Mouse (Mus musculus) embryonic fibroblast, embryonic 13.5 days (primary cell): ENCODE results near the gene Mmrn1. TPM values are rescaled to one million over a fixed set of nuclear protein-coding genes. Genes with fewer than 3 reads are reported as not detected.

Source experiments
- H3K27ac ChIP-seq: 2 replicates; pipeline ENCODE4 v1.5.1; 2012; ENCODE audit warnings: low read length, control low read depth, inconsistent platforms; ENCODE audit not compliant: insufficient read depth
- H3K4me1 ChIP-seq: 2 replicates; pipeline ENCODE4 v1.6.1; 2011; ENCODE audit warnings: low read length; ENCODE audit not compliant: control insufficient read depth, insufficient read depth
- H3K4me3 ChIP-seq: 2 replicates; pipeline ENCODE4 v1.5.1; 2011; ENCODE audit warnings: mild to moderate bottlenecking, control low read depth, low read length; ENCODE audit not compliant: insufficient read depth
- CTCF ChIP-seq: IDR thresholded peaks from 2 replicates; pipeline ENCODE4 v1.5.1; 2011; ENCODE audit warnings: mild to moderate bottlenecking, control low read depth, low read length, moderate library complexity, borderline replicate concordance; ENCODE audit not compliant: insufficient read depth
- POLR2A ChIP-seq: IDR thresholded peaks from 2 replicates; pipeline ENCODE4 v1.6.1; 2011; ENCODE audit warnings: low read depth, mild to moderate bottlenecking, control low read depth, low read length, moderate library complexity
- polyA plus RNA-seq: library from polyadenylated mRNA; stranded (reverse); fragments of >200 nt; gene quantifications from 2 replicates; pipeline ENCODE4 v1.2.4, GENCODE M21; 2011; ENCODE audit warnings: low read depth; ENCODE audit not compliant: missing spikeins, insufficient read length

Gene Mmrn1
- polyA plus RNA-seq, 1 experiment, result not detected

GRCm38 (mm10) chr6:60987804-60988203 lies 63.0 kb downstream of the Mmrn1 start:
- H3K4me3 ChIP-seq, result no peak overlapping the region
- no peaks in the 10 kb centered on the region for H3K4me1 ChIP-seq
- TF ChIP-seq CTCF, result no peak
- no peak for TF ChIP-seq POLR2A
- H3K27ac ChIP-seq, result no peak overlapping the region

- H3K4me1 ChIP-seq, result no peaks in the 10 kb centered on the region
- H3K4me3 ChIP-seq, result no peak overlapping the region
- TF ChIP-seq CTCF, result no peak
- TF ChIP-seq POLR2A, result no peak
- H3K27ac ChIP-seq, result no peak overlapping the region
These were observed 67.6 kb downstream of the Mmrn1 start for GRCm38 (mm10) chr6:60992366-60992765.

GRCm38 (mm10) chr6:60993386-60994108 lies 68.8 kb downstream of the Mmrn1 start:
- TF ChIP-seq CTCF (no peak), POLR2A (no peak)
- H3K4me1 ChIP-seq, result no peaks in the 10 kb centered on the region
- H3K27ac ChIP-seq, result no peak overlapping the region
- no peak overlapping the region for H3K4me3 ChIP-seq

- TF ChIP-seq POLR2A (no peak), CTCF (no peak)
- H3K4me1 ChIP-seq, result no peaks in the 10 kb centered on the region
- no peak overlapping the region for H3K4me3 ChIP-seq
- H3K27ac ChIP-seq, result no peak overlapping the region
These were observed 69.3 kb downstream of the Mmrn1 start for GRCm38 (mm10) chr6:60994114-60994513.

- Histone ChIP-seq H3K4me1 (no peaks in the 10 kb centered on the region), H3K4me3 (no peak overlapping the region), H3K27ac (no peak overlapping the region)
- no peak for TF ChIP-seq POLR2A
- no peak for TF ChIP-seq CTCF
These were observed 69.7 kb downstream of the Mmrn1 start for GRCm38 (mm10) chr6:60994521-60994920.

GRCm38 (mm10) chr6:60995596-60995995 lies 70.8 kb downstream of the Mmrn1 start:
- no peak overlapping the region for H3K4me3 ChIP-seq
- no peaks in the 10 kb centered on the region for H3K4me1 ChIP-seq
- TF ChIP-seq CTCF (no peak), POLR2A (no peak)
- H3K27ac ChIP-seq, result no peak overlapping the region

GRCm38 (mm10) chr6:60996328-60996727 lies 71.6 kb downstream of the Mmrn1 start:
- no peak overlapping the region for H3K27ac ChIP-seq
- TF ChIP-seq CTCF (no peak), POLR2A (no peak)
- no peak overlapping the region for H3K4me3 ChIP-seq
- no peaks in the 10 kb centered on the region for H3K4me1 ChIP-seq

- TF ChIP-seq POLR2A (no peak), CTCF (no peak)
- H3K4me3 ChIP-seq, result no peak overlapping the region
These were observed 76.4 kb downstream of the Mmrn1 start for GRCm38 (mm10) chr6:61001003-61001790.

GRCm38 (mm10) chr6:61003916-61004765 lies 79.4 kb downstream of the Mmrn1 start:
- H3K4me1 ChIP-seq, result no peaks in the 10 kb centered on the region; the same call in 1 of the 2 replicates
- H3K4me3 ChIP-seq, result no peak overlapping the region
- TF ChIP-seq CTCF (no peak), POLR2A (no peak)
- no peak overlapping the region for H3K27ac ChIP-seq

More at GRCm38 (mm10) chr6:61001003-61001790, 76.4 kb downstream of the Mmrn1 start:
- H3K4me1 ChIP-seq, result no peaks in the 10 kb centered on the region; the same call in 1 of the 2 replicates
- H3K27ac ChIP-seq, result no peak overlapping the region
